Mouse (Mus musculus) heart, embryonic 16.5 days (tissue): ENCODE results near the gene Ceacam2. TPM values are rescaled to one million over a fixed set of nuclear protein-coding genes. Genes with fewer than 3 reads are reported as not detected.
"Not testable (repeated sequence)": the region's sequence is repeated elsewhere in the genome, so short reads cannot be mapped to it uniquely, and the experiment has no call there.

Source experiments
- ATAC-seq: fragments of 200-750 bp; cut with Nextera tagmentation; replicated peaks from 2 replicates; pipeline ENCODE4 v1.8.0; 2017; ENCODE audit warnings: moderate number of reproducible peaks; ENCODE audit not compliant: insufficient read depth, low FRiP score; ENCODE audit errors: extremely low read depth
- H3K27ac ChIP-seq: fragments of 300-500 bp; sonication (generic); 2 replicates; pipeline ENCODE4 v1.5.1; 2014; ENCODE audit warnings: mild to moderate bottlenecking, low read length, control low read depth, moderate library complexity
- H3K27me3 ChIP-seq: fragments of 300-500 bp; sonication (generic); 2 replicates; pipeline ENCODE4 v1.6.1; 2014; ENCODE audit warnings: low read length, mixed read lengths; ENCODE audit not compliant: control insufficient read depth, insufficient read depth
- H3K36me3 ChIP-seq: fragments of 300-500 bp; sonication (generic); 2 replicates; pipeline ENCODE4 v1.6.1; 2014; ENCODE audit not compliant: control insufficient read depth, insufficient read depth
- H3K4me1 ChIP-seq: fragments of 300-500 bp; sonication (generic); 2 replicates; pipeline ENCODE4 v1.6.1; 2014; ENCODE audit warnings: low read length, mixed read lengths; ENCODE audit not compliant: control insufficient read depth, insufficient read depth
- H3K4me2 ChIP-seq: fragments of 300-500 bp; sonication (generic); 2 replicates; pipeline ENCODE4 v1.6.1; 2014; ENCODE audit warnings: low read depth, mild to moderate bottlenecking, control low read depth, low read length
- H3K4me3 ChIP-seq: fragments of 300-500 bp; sonication (generic); 2 replicates; pipeline ENCODE4 v1.5.1; 2014; ENCODE audit warnings: mild to moderate bottlenecking, control low read depth, low read length
- H3K9ac ChIP-seq: fragments of 300-500 bp; sonication (generic); 2 replicates; pipeline ENCODE4 v1.6.1; 2014; ENCODE audit warnings: low read length, control low read depth
- H3K9me3 ChIP-seq: fragments of 300-500 bp; sonication (generic); replicated peaks from 2 replicates; pipeline ENCODE4 v1.6.1; 2016; ENCODE audit warnings: low read length; ENCODE audit not compliant: control insufficient read depth
- WGBS: fragments of 180-500 bp; shearing (Covaris S2); extraction: QIAGEN DNeasy Blood & Tissue Kit; methylation state at CpG from one replicate; pipeline ENCODE4 v1.1.7; 2014; 5-methylcytosine and 5-hydroxymethylcytosine counted together
- polyA plus RNA-seq: library from polyadenylated mRNA; unstranded; fragments of >200 nt; fragmentation: Nextera tagmentation; extraction: Ambion mirVana; gene quantifications from 2 replicates; pipeline ENCODE4 v1.2.1, GENCODE M21; 2015

The Ceacam2 gene
- polyA plus RNA-seq, 1 experiment from 2014 or later, result not detected

DNA sequence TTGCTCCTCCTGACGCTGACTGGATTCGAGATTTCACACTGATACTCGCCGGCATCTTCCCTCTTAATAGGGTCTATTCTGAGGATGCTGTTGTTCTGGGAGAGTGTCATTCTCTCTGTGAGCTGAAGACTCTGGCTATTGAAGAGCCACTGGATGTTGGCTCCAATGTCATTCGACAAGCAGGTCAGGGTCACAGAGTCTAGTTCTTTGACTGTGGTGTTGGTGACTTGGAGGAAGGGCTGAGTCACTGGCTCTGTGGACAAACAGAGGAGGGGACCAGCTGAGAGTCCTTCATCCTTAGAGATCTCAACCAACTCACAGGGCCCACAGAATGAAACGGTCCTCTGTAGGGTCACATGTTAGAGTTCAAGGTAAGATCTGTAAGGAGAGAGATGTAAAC is 67.8 kb downstream of the Ceacam2 start:
- H3K4me3 ChIP-seq, H3K36me3 ChIP-seq, ATAC-seq, H3K4me2 ChIP-seq, H3K27me3 ChIP-seq, H3K27ac ChIP-seq, H3K9me3 ChIP-seq, H3K9ac ChIP-seq, H3K4me1 ChIP-seq: not testable (repeated sequence)
- WGBS, result 73% methylated on average over 6 of the region's 6 CpGs

Other genes starting within 250 kb of the Ceacam2 start
- 111 and 121 TPM in 2 replicates for gene Pafah1b3, start 241.9 kb downstream of the Ceacam2 start, polyA plus RNA-seq
- gene Prr19, start 238.4 kb downstream of the Ceacam2 start, polyA plus RNA-seq, result not detected in 2 replicates
- 0.08 and 0.20 TPM in 2 replicates for gene Tmem145, start 233.8 kb downstream of the Ceacam2 start, polyA plus RNA-seq
- gene Megf8, start 222.7 kb downstream of the Ceacam2 start, polyA plus RNA-seq, result 7.4 and 8.7 TPM in 2 replicates
- gene Cnfn, start 170.1 kb downstream of the Ceacam2 start, polyA plus RNA-seq, result 0.74 and 0.87 TPM in 2 replicates
- 8.3 and 8.6 TPM in 2 replicates for gene Lipe, start 141.1 kb downstream of the Ceacam2 start, polyA plus RNA-seq
- 0.38 and 0.41 TPM in 2 replicates for gene Cxcl17, start 127.0 kb downstream of the Ceacam2 start, polyA plus RNA-seq
- gene Ceacam1, start 62.3 kb downstream of the Ceacam2 start, polyA plus RNA-seq, result 3.8 and 4.8 TPM in 2 replicates
- 0.21 TPM in 1 of 2 replicates, not detected in the other for gene Erich4, start 76.0 kb upstream of the Ceacam2 start, polyA plus RNA-seq
- 58.6 and 63.6 TPM in 2 replicates for gene Dmac2, start 79.6 kb upstream of the Ceacam2 start, polyA plus RNA-seq
- gene B3gnt8, start 86.8 kb upstream of the Ceacam2 start, polyA plus RNA-seq, result 9.0 and 9.1 TPM in 2 replicates
- gene Bckdha, start 119.1 kb upstream of the Ceacam2 start, polyA plus RNA-seq, result 72.1 and 74.4 TPM in 2 replicates
- gene Exosc5, start 119.3 kb upstream of the Ceacam2 start, polyA plus RNA-seq, result 42.5 and 44.6 TPM in 2 replicates
- 2.1 and 2.2 TPM in 2 replicates for gene Tmem91, start 135.3 kb upstream of the Ceacam2 start, polyA plus RNA-seq
- 30.3 and 32.0 TPM in 2 replicates for gene B9d2, start 140.9 kb upstream of the Ceacam2 start, polyA plus RNA-seq
- 3.6 and 3.8 TPM in 2 replicates for gene Tgfb1, start 147.1 kb upstream of the Ceacam2 start, polyA plus RNA-seq
- gene Ccdc97, start 179.2 kb upstream of the Ceacam2 start, polyA plus RNA-seq, result 19.9 and 23.0 TPM in 2 replicates
- gene Hnrnpul1, start 214.9 kb upstream of the Ceacam2 start, polyA plus RNA-seq, result 32.3 and 34.4 TPM in 2 replicates
- gene Axl, start 248.8 kb upstream of the Ceacam2 start, polyA plus RNA-seq, result 44.5 and 45.1 TPM in 2 replicates